Mouse (Mus musculus) T-helper 17 cell (primary cell): ENCODE data around the gene Nup93.

ENCODE experiments used
- in situ Hi-C, 2 experiments: fragments of 300-600 bp; cut with MboI, MseI; formaldehyde crosslinking; loops; 1 replicate in 1 of 2; 2 replicates in 1 of 2; pipeline ENCODE4 v1.15.1; 2025; ENCODE audit warnings: high pct_unique_total_duplicates in 2 of 2

Nup93 gene

DNA sequence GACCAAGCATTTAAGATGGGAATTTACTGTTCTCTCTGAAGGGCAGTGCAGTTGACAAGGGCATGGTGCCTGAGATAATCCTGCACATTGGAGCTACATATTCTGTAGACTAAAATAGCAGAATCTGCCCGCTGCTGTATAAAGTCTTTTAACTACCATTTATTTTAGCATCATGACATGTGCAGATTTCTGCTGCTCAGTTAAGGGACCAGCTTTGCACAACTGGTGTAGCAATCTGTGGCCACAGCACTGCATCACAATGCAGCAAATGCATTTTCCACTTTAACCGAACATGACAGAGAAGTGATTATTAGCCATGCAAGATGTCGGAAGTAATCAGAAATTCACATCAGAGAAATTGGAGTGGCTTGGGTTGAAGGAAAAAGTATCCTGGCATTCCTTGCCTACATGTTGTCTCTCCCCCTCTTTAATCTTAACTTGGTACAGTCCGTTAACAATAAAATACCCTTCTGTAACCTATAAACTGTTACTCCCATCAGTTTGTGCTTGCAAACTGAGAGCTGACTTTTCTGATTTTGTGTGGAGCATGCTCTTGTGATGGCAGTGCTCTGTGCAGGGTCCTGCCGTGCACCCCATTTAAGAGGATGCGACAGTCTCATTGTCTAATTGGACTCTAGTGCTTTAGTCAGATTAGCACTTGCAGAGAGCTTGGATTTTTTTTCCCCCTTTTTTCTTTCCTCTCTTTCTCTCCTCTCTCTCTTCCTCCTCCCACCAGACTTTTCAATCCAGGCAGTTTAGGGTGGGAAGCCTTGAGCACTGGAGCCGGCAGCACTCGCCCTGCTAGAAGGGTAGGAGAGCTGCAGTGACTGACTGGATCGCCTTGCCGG is 52.2 kb downstream of the Nup93 start:
- in situ Hi-C loops: no loop called here

- in situ Hi-C loops: no loop called here
Observed at GRCm38 (mm10) chr8:94268359-94268890, 54.1 kb downstream of the Nup93 start.

- in situ Hi-C loops: no loop called here
Observed at GRCm38 (mm10) chr8:94270309-94270708, 55.9 kb downstream of the Nup93 start.

GRCm38 (mm10) chr8:94271102-94271501 is 56.7 kb downstream of the Nup93 start:
- in situ Hi-C loops: no loop called here

DNA sequence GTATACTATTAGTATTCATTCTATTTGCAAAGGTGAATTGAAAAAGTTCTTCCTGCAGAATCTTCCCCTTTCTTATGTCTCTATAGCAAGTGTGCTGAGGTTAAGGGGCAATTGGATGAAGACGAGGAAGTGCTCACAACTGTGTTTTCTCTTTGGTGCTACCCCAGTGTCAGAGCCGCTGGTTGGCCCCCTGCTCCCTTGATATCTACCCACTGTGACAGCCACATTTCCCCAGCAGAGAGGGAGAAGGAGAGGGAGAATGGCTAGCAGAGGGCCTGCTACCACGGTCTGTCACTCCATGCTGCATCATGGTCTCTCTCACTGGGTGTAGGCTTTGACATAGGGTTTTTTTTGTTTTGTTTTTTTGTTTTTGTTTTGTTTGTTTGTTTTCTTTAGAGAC is 58.2 kb downstream of the Nup93 start:
- in situ Hi-C loops: no loop called here

DNA sequence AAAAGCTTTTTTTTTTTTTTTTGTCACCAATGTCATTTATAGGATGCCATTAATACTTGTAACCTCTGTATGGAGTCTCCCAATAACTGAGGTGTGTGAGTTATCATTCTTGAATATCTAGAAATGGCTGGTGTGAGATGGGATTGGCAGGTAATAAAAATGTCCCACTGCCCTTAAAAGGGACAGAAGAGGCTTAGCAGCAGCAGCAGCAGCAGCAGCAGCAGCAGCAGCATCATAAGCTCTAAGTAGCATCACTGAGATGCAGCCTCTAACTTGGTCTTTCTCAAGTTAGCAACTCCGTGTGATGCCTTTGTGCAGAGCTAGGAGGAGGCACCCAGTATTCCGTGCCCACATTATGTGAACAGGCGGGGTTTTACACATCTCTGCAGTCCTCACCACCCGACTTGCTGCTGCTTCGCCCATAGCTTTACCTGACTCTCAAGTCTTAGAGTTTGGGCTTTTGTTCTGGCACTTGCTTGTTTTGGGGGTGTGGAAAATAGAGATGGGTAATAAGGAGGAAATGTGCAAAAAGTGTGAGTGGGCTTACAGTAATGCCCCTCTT is 59.0 kb downstream of the Nup93 start:
- in situ Hi-C loops: no loop called here

- in situ Hi-C loops: no loop called here
Observed at GRCm38 (mm10) chr8:94274030-94274429, 59.7 kb downstream of the Nup93 start.

GRCm38 (mm10) chr8:94278295-94278694 is 63.9 kb downstream of the Nup93 start:
- in situ Hi-C loops: no loop called here

DNA sequence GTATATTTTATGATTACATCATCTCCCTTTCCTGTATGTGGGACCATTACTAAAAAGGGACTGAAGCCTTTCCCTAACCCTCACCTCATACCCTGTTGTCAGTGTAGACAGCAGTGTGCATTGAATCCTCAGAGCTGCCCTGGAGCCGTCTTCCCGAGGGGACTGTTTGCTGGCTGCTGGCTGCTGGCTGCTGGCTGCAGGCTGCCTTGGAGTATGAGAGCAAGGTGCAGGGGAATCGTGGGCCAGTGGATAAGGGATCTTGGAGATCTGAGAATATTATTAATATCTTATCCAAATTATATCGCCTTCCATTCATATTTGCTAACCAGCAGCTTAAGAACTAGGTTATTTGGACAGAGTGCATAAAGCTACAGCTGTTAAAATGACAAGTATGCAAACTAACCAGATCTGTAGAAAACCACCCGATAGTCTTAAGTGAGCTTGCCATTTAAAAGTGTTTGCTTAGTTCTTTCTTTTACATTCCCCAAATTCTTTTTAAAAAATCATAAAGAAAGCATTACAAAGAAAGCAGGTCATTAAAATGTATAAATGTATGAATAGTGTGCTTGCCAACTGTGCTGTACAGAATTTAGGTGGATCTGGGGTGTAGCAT is 65.7 kb downstream of the Nup93 start:
- in situ Hi-C loops: no loop called here

GRCm38 (mm10) chr8:94282453-94282985 is 68.2 kb downstream of the Nup93 start:
- in situ Hi-C loops: no loop called here

GRCm38 (mm10) chr8:94284204-94284603 is 69.8 kb downstream of the Nup93 start:
- in situ Hi-C loops: no loop called here

DNA sequence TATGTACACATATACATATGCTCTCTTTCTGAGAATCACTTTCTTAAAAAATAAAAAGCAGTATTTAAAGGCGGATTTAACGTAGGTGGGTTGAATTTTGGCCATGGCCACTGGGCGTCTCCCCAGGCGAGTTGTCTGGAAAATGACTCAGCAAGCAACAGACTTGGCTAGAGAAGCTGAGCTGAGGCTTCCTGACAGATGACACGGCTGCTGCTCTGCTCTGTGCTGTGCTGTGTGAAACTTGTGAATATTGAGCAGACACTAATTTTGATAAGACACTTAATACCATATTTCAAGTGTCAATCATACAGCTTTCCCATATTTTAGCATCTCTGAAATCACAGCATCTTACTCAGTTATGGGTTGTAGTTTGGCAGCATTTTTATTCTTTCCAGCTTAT is 76.2 kb downstream of the Nup93 start:
- in situ Hi-C loops: loop anchor here (10.0 kb wide), 2 partner anchors 1186 to 1364 kb away; no protein-coding TSS in a partner anchor

GRCm38 (mm10) chr8:94292072-94292471 is 77.7 kb downstream of the Nup93 start:
- in situ Hi-C loops: loop anchor here (10.0 kb wide), 2 partner anchors 1187 to 1363 kb away; no protein-coding TSS in a partner anchor

DNA sequence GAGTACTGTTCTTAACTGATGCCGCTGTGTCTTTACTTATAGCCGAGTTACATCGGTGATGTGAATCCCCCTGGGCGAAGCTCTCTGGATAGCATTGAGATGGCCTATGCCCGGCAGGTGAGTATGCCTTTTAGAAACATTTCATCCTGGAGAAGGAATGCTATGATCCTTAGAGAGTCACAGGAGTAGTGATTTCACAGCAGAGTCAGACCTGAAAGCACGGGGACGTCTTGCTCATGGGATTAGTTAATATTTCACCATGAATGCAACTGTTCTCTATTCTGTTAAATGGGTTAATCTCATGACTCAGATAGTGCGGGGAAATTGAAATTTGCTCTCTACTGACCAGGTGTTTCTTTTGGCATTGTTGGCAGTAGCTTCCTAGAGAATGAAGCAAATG is 78.3 kb downstream of the Nup93 start:
- in situ Hi-C loops: loop anchor here (10.0 kb wide), 2 partner anchors 1188 to 1362 kb away; no protein-coding TSS in a partner anchor

DNA sequence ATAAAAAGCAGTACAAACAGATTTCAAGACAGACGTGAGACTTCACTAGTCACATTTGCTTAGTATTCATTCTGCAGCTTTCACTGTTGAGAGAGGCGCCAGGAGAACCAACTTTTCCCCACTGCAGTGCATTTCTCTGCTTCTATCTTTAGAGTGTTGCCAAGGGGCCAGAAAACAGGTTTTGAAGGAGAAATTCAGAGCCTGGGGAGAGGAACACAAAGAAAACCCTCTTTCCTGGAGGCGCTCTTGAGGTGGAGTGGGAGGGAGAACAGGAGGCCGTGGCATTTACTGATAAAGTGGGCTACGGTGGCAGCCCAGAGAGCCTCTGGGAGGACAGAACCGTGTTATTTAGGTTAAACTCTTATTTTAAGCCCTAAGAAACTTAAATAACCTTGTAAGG is 81.3 kb downstream of the Nup93 start:
- in situ Hi-C loops: loop anchor here (10.0 kb wide), 2 partner anchors 1191 to 1359 kb away; no protein-coding TSS in a partner anchor

DNA sequence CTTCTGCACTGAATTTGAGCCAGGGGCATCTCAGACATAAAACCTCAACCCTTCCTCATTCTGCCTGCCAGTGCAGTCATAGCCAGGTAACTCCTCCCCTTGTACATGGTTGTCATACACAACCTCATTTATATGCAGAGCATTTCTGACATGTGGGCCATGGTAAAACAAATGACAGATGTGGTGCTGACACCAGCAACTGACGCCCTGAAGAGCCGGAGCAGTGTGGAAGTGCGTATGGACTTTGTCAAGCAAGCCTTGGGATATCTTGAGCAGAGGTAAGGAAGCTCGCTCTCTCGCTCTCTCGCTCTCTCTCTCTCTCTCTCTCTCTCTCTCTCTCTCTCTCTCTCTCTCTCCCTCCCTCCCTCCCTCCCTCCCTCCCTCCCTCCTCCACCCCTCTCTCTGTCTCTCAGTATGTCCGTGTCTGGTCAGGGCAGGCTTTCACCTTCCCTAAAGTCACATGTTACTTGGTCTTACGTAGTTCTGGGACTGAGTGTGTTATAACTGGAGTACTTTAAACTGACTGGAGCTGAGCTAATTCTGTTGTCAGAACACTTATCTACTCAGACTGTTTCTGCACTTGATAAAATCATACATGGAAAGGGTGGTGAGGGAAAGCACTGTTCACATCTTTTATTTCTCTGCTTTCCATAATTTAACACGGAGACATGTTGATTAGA is 82.1 kb downstream of the Nup93 start:
- in situ Hi-C loops: loop anchor here (10.0 kb wide), 2 partner anchors 1192 to 1358 kb away; no protein-coding TSS in a partner anchor

DNA sequence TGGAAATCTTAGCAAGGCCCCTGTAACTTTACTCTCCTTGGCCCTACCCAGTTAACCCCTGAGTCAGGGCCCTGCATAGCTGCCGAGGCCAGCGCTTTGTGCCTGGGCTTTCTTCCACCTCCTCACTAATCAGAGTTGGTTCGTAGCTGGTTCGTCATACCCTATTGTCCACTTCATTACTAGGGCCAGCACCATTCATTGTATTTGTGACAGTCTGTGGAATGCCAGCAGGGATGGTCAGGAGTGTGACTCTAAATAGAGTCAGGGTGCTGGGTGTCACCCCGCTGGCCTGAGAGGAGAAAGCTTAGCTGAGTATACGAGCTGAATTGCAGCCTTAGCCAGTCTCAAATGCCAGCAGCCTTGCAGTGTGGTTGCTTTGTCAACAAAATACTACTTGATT is 82.7 kb downstream of the Nup93 start:
- in situ Hi-C loops: loop anchor here (10.0 kb wide), 2 partner anchors 1192 to 1358 kb away; no protein-coding TSS in a partner anchor

GRCm38 (mm10) chr8:94300809-94301208 is 86.4 kb downstream of the Nup93 start:
- in situ Hi-C loops: loop anchor here in 1 of 2 experiments (25.0 kb wide), 1 partner anchor 1964 kb away; no protein-coding TSS in a partner anchor

GRCm38 (mm10) chr8:94304412-94304811 is 90.0 kb downstream of the Nup93 start:
- in situ Hi-C loops: loop anchor here in 1 of 2 experiments (25.0 kb wide), 1 partner anchor 1967 kb away; no protein-coding TSS in a partner anchor

GRCm38 (mm10) chr8:94306989-94307513 is 92.7 kb downstream of the Nup93 start:
- in situ Hi-C loops: loop anchor here in 1 of 2 experiments (25.0 kb wide), 1 partner anchor 1970 kb away; no protein-coding TSS in a partner anchor
